Mouse (Mus musculus) hematopoietic stem cell, adult 5-6 weeks (primary cell): ENCODE measurements around the gene Prpf38b. TPM values are rescaled to one million over a fixed set of nuclear protein-coding genes. Genes with fewer than 3 reads are reported as not detected.
"Not testable (repeated sequence)": the region's sequence is repeated elsewhere in the genome, so short reads cannot be mapped to it uniquely, and the experiment has no call there.

Source experiments
- ATAC-seq, 2 experiments: fragments of 125-278 bp in 1 of 2; replicated peaks in 1 of 2; 2 replicates each; pipeline ENCODE4 v1.8.0; 2016 to 2017; ENCODE audit warnings: inconsistent platforms in 2 of 2, mild to moderate bottlenecking in 2 of 2, moderate number of reproducible peaks in 2 of 2, low read depth in 1 of 2, moderate TSS enrichment in 1 of 2; ENCODE audit not compliant: low FRiP score in 2 of 2, poor library complexity in 2 of 2, severe bottlenecking in 2 of 2, insufficient read depth in 1 of 2, low TSS enrichment in 1 of 2
- total RNA-seq: library from RNA; stranded (forward); fragments of 172-1452, 232-1000 nt; gene quantifications from 2 replicates; pipeline ENCODE4 v1.2.3, GENCODE M21; 2017

Prpf38b gene
- total RNA-seq, 1 experiment from 2014 or later, result 419 TPM

- ATAC-seq, result peak; percentile 49 to 52; a peak in 3 of 4 replicates
These were observed 30.7 kb downstream of the Prpf38b start for GRCm38 (mm10) chr3:108880544-108881507.

GRCm38 (mm10) chr3:108879836-108880435 is 31.6 kb downstream of the Prpf38b start:
- ATAC-seq, result no peak

GRCm38 (mm10) chr3:108879129-108879528 is 32.4 kb downstream of the Prpf38b start:
- no peak for ATAC-seq

- ATAC-seq, result no peak
These were observed 40.9 kb downstream of the Prpf38b start for GRCm38 (mm10) chr3:108870631-108871030.

- no peak for ATAC-seq
These were observed 44.1 kb downstream of the Prpf38b start for GRCm38 (mm10) chr3:108867449-108867848.

GRCm38 (mm10) chr3:108865676-108866075 is 45.9 kb downstream of the Prpf38b start:
- no peak for ATAC-seq

GRCm38 (mm10) chr3:108865129-108865528 is 46.4 kb downstream of the Prpf38b start:
- ATAC-seq, result peak in 1 of 2 experiments; percentile 45; a peak in 3 of 4 replicates

GRCm38 (mm10) chr3:108863091-108863490 is 48.4 kb downstream of the Prpf38b start:
- ATAC-seq, result no peak

GRCm38 (mm10) chr3:108862282-108862681 is 49.2 kb downstream of the Prpf38b start:
- ATAC-seq, result not testable (repeated sequence)

GRCm38 (mm10) chr3:108860786-108861185 is 50.7 kb downstream of the Prpf38b start:
- ATAC-seq, result no peak

- ATAC-seq, result no peak
These were observed 53.2 kb downstream of the Prpf38b start for GRCm38 (mm10) chr3:108858231-108858770.

GRCm38 (mm10) chr3:108857714-108858113 is 53.8 kb downstream of the Prpf38b start:
- ATAC-seq, result no peak

- ATAC-seq, result no peak
These were observed 54.4 kb downstream of the Prpf38b start for GRCm38 (mm10) chr3:108857124-108857470.

- ATAC-seq, result no peak
These were observed 55.0 kb downstream of the Prpf38b start for GRCm38 (mm10) chr3:108856386-108857123.

GRCm38 (mm10) chr3:108855864-108856263 is 55.7 kb downstream of the Prpf38b start:
- peak; percentile 30 to 52 for ATAC-seq

GRCm38 (mm10) chr3:108855371-108855770 is 56.2 kb downstream of the Prpf38b start:
- peak; percentile 22 to 25; a peak in 2 of 4 replicates for ATAC-seq

GRCm38 (mm10) chr3:108853266-108853665 is 58.3 kb downstream of the Prpf38b start:
- no peak for ATAC-seq
